Mouse (Mus musculus): ENCODE data around the gene Tmbim6. TPM values are rescaled to one million over a fixed set of nuclear protein-coding genes. Genes with fewer than 3 reads are reported as not detected.

The Tmbim6 gene
- polyA plus RNA-seq, 2 experiments, result 99.7 to 187 TPM

DNA sequence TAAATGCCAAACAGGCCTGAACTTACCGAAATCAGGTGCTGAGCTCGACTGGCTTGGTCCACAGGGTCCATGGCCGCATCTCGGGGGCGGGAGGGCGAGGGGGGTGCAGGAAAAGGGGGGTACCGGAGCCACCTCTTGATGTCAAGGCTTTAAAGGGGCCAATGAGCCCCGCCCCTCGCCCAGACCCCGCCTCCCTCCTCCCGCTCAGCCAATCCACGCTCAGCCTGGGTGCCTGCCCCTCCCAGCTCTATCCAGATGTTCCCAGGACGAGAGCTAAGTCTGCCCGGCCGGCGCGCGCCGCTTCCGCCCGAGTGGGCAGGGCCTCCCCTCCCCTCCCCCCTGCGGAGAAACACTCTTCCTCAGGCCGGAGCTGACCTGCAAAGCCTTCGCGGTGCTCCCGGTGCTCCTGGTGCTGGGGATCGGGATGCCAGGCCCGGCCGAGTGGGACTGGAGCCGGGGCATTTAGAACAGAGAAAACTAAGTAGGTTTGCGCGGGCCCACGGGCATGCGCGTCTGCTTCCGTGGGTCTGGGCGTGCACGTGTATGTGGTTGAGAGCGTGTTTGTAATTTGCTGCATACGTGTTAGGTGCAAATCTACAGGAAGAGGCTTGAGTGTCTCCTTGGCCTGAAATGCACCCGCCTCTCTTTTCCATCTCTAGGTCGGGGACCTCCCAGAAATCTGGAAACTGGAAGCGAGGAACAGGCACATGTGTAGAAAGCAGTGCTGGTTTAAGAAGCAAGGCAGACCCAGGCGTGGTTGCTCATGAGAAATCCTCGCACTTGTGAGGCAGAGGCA is 65.1 kb downstream of the Tmbim6 start, which contains the start of gene Nckap5l:
TSS of gene Nckap5l (minus strand) at position 143 of the 796 bp plus-strand sequence.
- TF ChIP-seq CTCF (IDR thresholded peaks at IDR 0.05; ENCODE audit: low read depth), result no peak
- TF ChIP-seq EP300 (IDR thresholded peaks at IDR 0.05; ENCODE audit: low read depth), result no peak
- Histone ChIP-seq H3K4me1 (replicated peaks; ENCODE audit: control insufficient read depth in 2 of 2, insufficient read depth in 2 of 2, low read length in 1 of 2) (peaks cover 0 to 3% of the 10 kb centered on the region in 2 experiments; a peak in 1 of 4 replicates), H3K36me3 (replicated peaks; ENCODE audit: control insufficient read depth, insufficient read depth, low read depth) (no peaks in the 10 kb centered on the region), H3K4me3 (ENCODE audit: insufficient read depth in 1 of 2, low read depth in 2 of 2, low read length in 2 of 2) (peak within 1 kb of the TSS; percentile 57 to 59), H3K27me3 (ENCODE audit: control insufficient read depth, insufficient read depth, low read length) (no peaks in the 10 kb centered on the region; the same call in 1 of the 2 replicates), H3K9ac (replicated peaks) (no peak within 1 kb of the TSS), H3K9me3 (ENCODE audit: control insufficient read depth, low read length) (no peaks in the 10 kb centered on the region), H3K27ac (no peak within 1 kb of the TSS), H3K4me2 (ENCODE audit: low read depth) (peak within 1 kb of the TSS; percentile 72)
- ATAC-seq (ENCODE audit: insufficient read depth) (peak; percentile 91), DNase-seq (ENCODE audit: low read depth in 3 of 3, low spot score in 3 of 3) (peak; percentile 69 to 73 (median 70))
- WGBS (ENCODE audit: insufficient replicate concordance), result under 1% methylated on average over 42 of the region's 45 CpGs

Other genes starting within 250 kb of the Tmbim6 start
- gene Kcnh3, start 168.0 kb upstream of the Tmbim6 start, polyA plus RNA-seq (2012; rRNA removed), result 0.12 and 0.13 TPM in 2 replicates
- 0.13 TPM in 2 replicates for gene Kcnh3, start 168.0 kb upstream of the Tmbim6 start, polyA plus RNA-seq (2014; fragmentation: Nextera tagmentation; extraction: Ambion mirVana)
- gene Mcrs1, start 140.9 kb upstream of the Tmbim6 start, polyA plus RNA-seq (2012; rRNA removed), result 25.6 and 26.2 TPM in 2 replicates
- gene Mcrs1, start 140.9 kb upstream of the Tmbim6 start, polyA plus RNA-seq (2014; fragmentation: Nextera tagmentation; extraction: Ambion mirVana), result 41.2 and 47.1 TPM in 2 replicates
- gene Prpf40b, start 97.8 kb upstream of the Tmbim6 start, polyA plus RNA-seq (2012; rRNA removed), result 8.0 and 8.9 TPM in 2 replicates
- gene Prpf40b, start 97.8 kb upstream of the Tmbim6 start, polyA plus RNA-seq (2014; fragmentation: Nextera tagmentation; extraction: Ambion mirVana), result 3.6 and 4.0 TPM in 2 replicates
- gene Fam186b, start 97.0 kb upstream of the Tmbim6 start, polyA plus RNA-seq (2012; rRNA removed), result 0.01 TPM in 2 replicates
- 0.21 TPM in 1 of 2 replicates, not detected in the other for gene Fam186b, start 97.0 kb upstream of the Tmbim6 start, polyA plus RNA-seq (2014; fragmentation: Nextera tagmentation; extraction: Ambion mirVana)
- gene Fmnl3, start 22.4 kb upstream of the Tmbim6 start, polyA plus RNA-seq (2012; rRNA removed), result 3.2 and 3.7 TPM in 2 replicates
- gene Fmnl3, start 22.4 kb upstream of the Tmbim6 start, polyA plus RNA-seq (2014; fragmentation: Nextera tagmentation; extraction: Ambion mirVana), result 1.4 and 1.5 TPM in 2 replicates
- gene Nckap5l, start 64.9 kb downstream of the Tmbim6 start, polyA plus RNA-seq (2012; rRNA removed), result 0.70 and 1.2 TPM in 2 replicates
- gene Nckap5l, start 64.9 kb downstream of the Tmbim6 start, polyA plus RNA-seq (2014; fragmentation: Nextera tagmentation; extraction: Ambion mirVana), result 0.85 and 1.4 TPM in 2 replicates
- gene Bcdin3d, start 81.8 kb downstream of the Tmbim6 start, polyA plus RNA-seq (2012; rRNA removed), result 3.0 and 3.3 TPM in 2 replicates
- gene Bcdin3d, start 81.8 kb downstream of the Tmbim6 start, polyA plus RNA-seq (2014; fragmentation: Nextera tagmentation; extraction: Ambion mirVana), result 5.0 TPM in 2 replicates
- gene Faim2, start 135.3 kb downstream of the Tmbim6 start, polyA plus RNA-seq (2012; rRNA removed), result 0.02 TPM in 1 of 2 replicates, not detected in the other
- gene Faim2, start 135.3 kb downstream of the Tmbim6 start, polyA plus RNA-seq (2014; fragmentation: Nextera tagmentation; extraction: Ambion mirVana), result not detected in 2 replicates
- gene Aqp2, start 186.2 kb downstream of the Tmbim6 start, polyA plus RNA-seq (2012; rRNA removed), result not detected in 2 replicates
- not detected in 2 replicates for gene Aqp2, start 186.2 kb downstream of the Tmbim6 start, polyA plus RNA-seq (2014; fragmentation: Nextera tagmentation; extraction: Ambion mirVana)
- 0.07 and 0.09 TPM in 2 replicates for gene Aqp5, start 197.9 kb downstream of the Tmbim6 start, polyA plus RNA-seq (2012; rRNA removed)
- gene Aqp5, start 197.9 kb downstream of the Tmbim6 start, polyA plus RNA-seq (2014; fragmentation: Nextera tagmentation; extraction: Ambion mirVana), result not detected in 2 replicates
- gene Aqp6, start 208.5 kb downstream of the Tmbim6 start, polyA plus RNA-seq (2012; rRNA removed), result not detected in 2 replicates
- not detected in 2 replicates for gene Aqp6, start 208.5 kb downstream of the Tmbim6 start, polyA plus RNA-seq (2014; fragmentation: Nextera tagmentation; extraction: Ambion mirVana)

Data from liver, embryonic 14.5 days (tissue).